Mouse (Mus musculus) ES-E14 (cell line): Measurements from ENCODE around the gene Naaa. TPM values are rescaled to one million over a fixed set of nuclear protein-coding genes. Genes with fewer than 3 reads are reported as not detected.

Experiments
- DNase-seq: peaks from one replicate; pipeline ENCODE4 v3.0.0-alpha.2; 2013; ENCODE audit warnings: low read depth, low spot score
- H3K27ac ChIP-seq: 2 replicates; pipeline ENCODE4 v1.5.1; 2012; ENCODE audit warnings: low read depth, mild to moderate bottlenecking, low read length, moderate library complexity, mixed read lengths; ENCODE audit not compliant: poor library complexity, insufficient read depth, severe bottlenecking
- H3K36me3 ChIP-seq: 2 replicates; pipeline ENCODE4 v1.6.1; 2012; ENCODE audit warnings: mild to moderate bottlenecking, low read length, moderate library complexity, mixed read lengths; ENCODE audit not compliant: control insufficient read depth, poor library complexity, insufficient read depth, severe bottlenecking
- H3K4me1 ChIP-seq, 2 experiments: fragments of 150-350 bp in 1 of 2; sonication (generic) in 1 of 2; 2 replicates each; pipeline ENCODE4 v1.6.1; 2012; ENCODE audit warnings: low read length in 2 of 2, mild to moderate bottlenecking in 1 of 2, mixed read lengths in 1 of 2; ENCODE audit not compliant: control insufficient read depth in 2 of 2, insufficient read depth in 2 of 2, poor library complexity in 1 of 2
- H3K4me3 ChIP-seq, 2 experiments: fragments of 150-350 bp in 1 of 2; sonication (generic) in 1 of 2; 2 replicates each; pipeline ENCODE4 v1.5.1; 2012; ENCODE audit warnings: low read length in 2 of 2, low read depth in 1 of 2, mild to moderate bottlenecking in 1 of 2, mixed read lengths in 1 of 2; ENCODE audit not compliant: insufficient read depth in 1 of 2, poor library complexity in 1 of 2, severe bottlenecking in 1 of 2
- H3K9ac ChIP-seq: 2 replicates; pipeline ENCODE4 v1.6.1; 2012; ENCODE audit warnings: low read depth, mild to moderate bottlenecking, low read length, mixed read lengths; ENCODE audit not compliant: poor library complexity, insufficient read depth, severe bottlenecking
- H3K9me3 ChIP-seq: fragments of 150-350 bp; sonication (generic); 2 replicates; pipeline ENCODE4 v1.6.1; 2012; ENCODE audit warnings: low read depth, mild to moderate bottlenecking, low read length; ENCODE audit not compliant: control insufficient read depth, insufficient read depth
- CHD2 ChIP-seq: IDR thresholded peaks from 2 replicates; pipeline ENCODE4 v1.6.1; 2014; ENCODE audit warnings: mild to moderate bottlenecking, low read depth, low read length, inconsistent platforms
- HCFC1 ChIP-seq: IDR thresholded peaks from 2 replicates; pipeline ENCODE4 v1.6.1; 2012; ENCODE audit warnings: low read length, inconsistent platforms, borderline replicate concordance; ENCODE audit not compliant: insufficient read depth
- MAFK ChIP-seq: IDR thresholded peaks from 2 replicates; pipeline ENCODE4 v1.6.1; 2014; ENCODE audit warnings: mild to moderate bottlenecking, low read depth, low read length, inconsistent platforms; ENCODE audit not compliant: insufficient read depth
- ZC3H11A ChIP-seq: IDR thresholded peaks from 2 replicates; pipeline ENCODE4 v1.6.1; 2012; ENCODE audit warnings: low read depth, mild to moderate bottlenecking, inconsistent platforms, low read length, borderline replicate concordance
- ZNF384 ChIP-seq: IDR thresholded peaks from 2 replicates; pipeline ENCODE4 v1.6.1; 2012; ENCODE audit warnings: low read depth, low read length, inconsistent platforms
- in situ Hi-C, 2 experiments: fragments of 600-800 bp; cut with MboI; formaldehyde crosslinking; loops; one replicate each; pipeline ENCODE4 v1.15.1; 2025; ENCODE audit warnings: low sequenced_read_pairs in 2 of 2, inconsistent platforms in 1 of 2; ENCODE audit not compliant: unreplicated experiment in 2 of 2
- total RNA-seq: library from RNA; depleted of rRNA; stranded (reverse); fragments of 300-350 nt; gene quantifications from 2 replicates; pipeline ENCODE4 v1.2.3, GENCODE M21; 2012

The Naaa gene
- total RNA-seq, 1 experiment = 9.8 TPM

GRCm38 (mm10) chr5:92219826-92220225, 58.1 kb downstream of the Naaa start:
- in situ Hi-C loops = no loop called here
- H3K27ac ChIP-seq = no peak overlapping the region
- H3K9ac ChIP-seq = no peak overlapping the region
- no peak for TF ChIP-seq ZNF384
- no peak for TF ChIP-seq CHD2
- no peak for TF ChIP-seq ZC3H11A
- TF ChIP-seq HCFC1 = no peak
- TF ChIP-seq MAFK = no peak
- H3K36me3 ChIP-seq = no peaks in the 10 kb centered on the region
- H3K4me3 ChIP-seq = no peak overlapping the region
- DNase-seq = no peak
- no peaks in the 10 kb centered on the region for H3K9me3 ChIP-seq
- H3K4me1 ChIP-seq = peaks cover 0 to 2% of the 10 kb centered on the region in 2 experiments; a peak in 1 of 4 replicates

- peaks cover 0 to 2% of the 10 kb centered on the region in 2 experiments; a peak in 1 of 4 replicates for H3K4me1 ChIP-seq
- 0 out of 4 replicates have a peak overlapping the region, but pooled peaks of 1 of the 2 experiments have one; percentile 11 for H3K4me3 ChIP-seq
- DNase-seq = no peak
- H3K27ac ChIP-seq = peak overlapping the region; percentile 82
- no peaks in the 10 kb centered on the region for H3K9me3 ChIP-seq
- H3K9ac ChIP-seq = no peak overlapping the region
- in situ Hi-C loops = no loop called here
- H3K36me3 ChIP-seq = no peaks in the 10 kb centered on the region
- TF ChIP-seq HCFC1 = no peak
- TF ChIP-seq ZNF384 = peak; percentile 22; the same call in 1 of the 2 replicates
Measured at GRCm38 (mm10) chr5:92218915-92219793, 58.8 kb downstream of the Naaa start.

- H3K27ac ChIP-seq = no peak within 1 kb of the TSS
- no peaks in the 10 kb centered on the region for H3K9me3 ChIP-seq
- H3K4me3 ChIP-seq = no peak within 1 kb of the TSS
- H3K36me3 ChIP-seq = no peaks in the 10 kb centered on the region
- in situ Hi-C loops = no loop called here
- TF ChIP-seq HCFC1 (no peak), ZNF384 (no peak), CHD2 (no peak), MAFK (no peak), ZC3H11A (no peak)
- H3K9ac ChIP-seq = no peak within 1 kb of the TSS
- no peak for DNase-seq
- H3K4me1 ChIP-seq = peaks cover 0 to 2% of the 10 kb centered on the region in 2 experiments; a peak in 1 of 4 replicates
Measured at GRCm38 (mm10) chr5:92215308-92215707, 62.7 kb downstream of the Naaa start, which contains the start of gene U90926. Gene U90926, minus strand, starts transcription at chr5:92215408.

GRCm38 (mm10) chr5:92212231-92212630, 65.7 kb downstream of the Naaa start:
- no peak overlapping the region for H3K9ac ChIP-seq
- 0 out of 4 replicates have a peak, but pooled peaks cover 0 to under 1% of the 10 kb centered on the region in 2 experiments for H3K4me1 ChIP-seq
- H3K4me3 ChIP-seq = no peak overlapping the region
- DNase-seq = no peak
- no peaks in the 10 kb centered on the region for H3K36me3 ChIP-seq
- H3K27ac ChIP-seq = no peak overlapping the region
- H3K9me3 ChIP-seq = no peaks in the 10 kb centered on the region
- TF ChIP-seq MAFK (no peak), HCFC1 (no peak), CHD2 (no peak), ZC3H11A (no peak), ZNF384 (no peak)
- in situ Hi-C loops = no loop called here
